ENCODE assay signal across 9 mouse cellular contexts in the genomic region with DNA sequence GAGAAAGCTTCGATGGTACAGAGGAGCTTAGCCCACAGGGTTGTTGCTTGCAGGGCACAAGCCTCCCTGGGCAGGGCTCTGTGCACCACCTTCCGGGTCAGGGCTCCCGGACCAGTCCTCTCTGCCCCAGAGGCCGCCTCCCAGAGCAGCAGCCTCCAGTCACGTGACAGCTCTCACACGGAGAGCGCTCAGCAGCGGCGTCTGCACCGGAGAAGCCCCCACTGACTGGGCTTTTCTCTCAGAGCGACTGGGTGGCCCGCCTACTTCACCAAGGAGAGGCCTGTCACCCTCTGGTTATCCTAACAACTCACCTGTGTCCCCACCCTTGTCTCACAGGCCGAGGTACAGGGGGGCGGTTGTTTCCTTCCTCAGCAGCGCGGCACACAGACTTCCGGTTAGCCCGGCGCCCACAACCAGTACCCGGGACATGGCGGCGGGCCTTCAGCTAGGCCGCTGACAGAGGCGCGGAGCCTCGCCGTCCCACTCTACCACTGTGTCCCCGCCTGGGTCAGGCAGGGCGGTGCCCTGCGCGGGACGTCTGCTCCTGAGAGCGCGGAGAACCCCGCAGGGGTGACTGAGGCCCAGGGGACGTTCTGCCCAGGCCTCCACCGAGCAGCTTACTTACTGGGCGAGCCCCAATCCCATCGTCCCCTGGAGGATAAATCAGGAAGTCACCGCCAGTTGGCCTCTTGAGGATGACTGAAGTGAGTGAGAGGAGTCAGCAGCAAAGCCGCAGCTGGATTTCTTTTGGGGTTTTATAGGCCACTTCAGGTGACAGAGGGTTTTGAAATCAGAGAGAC. TPM values are rescaled to one million over a fixed set of nuclear protein-coding genes. Genes with fewer than 3 reads are reported as not detected.
DNase-seq lines count a peak whose midpoint lies in the region; ATAC-seq and TF ChIP-seq lines count a peak whose summit lies in the region.
"Not testable (repeated sequence)": the region's sequence is repeated elsewhere in the genome, so short reads cannot be mapped to it uniquely, and the experiment has no call there.
"Had no signal": no experiment of that assay in that cellular context is flagged by ENCODE, and none has a peak within 500 bp of the region (broad histone marks: within the 10 kb centered on the region; RNA-seq: fewer than 3 reads in every experiment).

Gene Lipo3 (minus strand): TSS at position 665 of the 800 bp plus-strand sequence.

- H3K9me3 ChIP-seq in hindbrain, embryonic 12.5 days (replicated peaks); lung, embryonic 14.5 days (ENCODE audit: low read depth, low read length): not testable (repeated sequence)

- peak within 1 kb of the TSS; percentile 39 for H3K4me2 ChIP-seq in hindbrain, embryonic 12.5 days (replicated peaks)
- H3K4me2 ChIP-seq in lung, embryonic 14.5 days: peak within 1 kb of the TSS; percentile 39; the same call in 1 of the 2 replicates

- not testable (repeated sequence) for H3K27me3 ChIP-seq in hindbrain, embryonic 12.5 days; lung, embryonic 14.5 days (ENCODE audit: insufficient read depth, low read length)

- DNase-seq in Muller cell, postnatal 12 days (ENCODE audit: inconsistent ontology term): peak; percentile 0
- peak; percentile 53 to 69 for DNase-seq in cerebellum, postnatal 25 days
- DNase-seq in gastrocnemius, adult 18-20 months (ENCODE audit: low spot score): peak; percentile 11
- DNase-seq in layer of hippocampus, adult 9-11 months: peak; percentile 19
- not testable (repeated sequence) for DNase-seq in lung, embryonic 14.5 days; thymus, postnatal 0 days (ENCODE audit: low spot score)

- ATAC-seq in hindbrain, embryonic 12.5 days (ENCODE audit: low FRiP score): peak; percentile 96
- peak; percentile 88; the same call in 1 of the 2 replicates for ATAC-seq in lung, embryonic 14.5 days (ENCODE audit: insufficient read depth)
- peak; percentile 66 for ATAC-seq in neutrophil, adult 5-6 weeks (ENCODE audit: extremely low read depth, insufficient number of reproducible peaks, low FRiP score, poor library complexity, severe bottlenecking)

- H3K27ac ChIP-seq in hindbrain, embryonic 12.5 days; lung, embryonic 14.5 days (ENCODE audit: low read depth): not testable (repeated sequence)

- not testable (repeated sequence) for H3K9ac ChIP-seq in hindbrain, embryonic 12.5 days; lung, embryonic 14.5 days

- TF ChIP-seq CTCF in lung, embryonic 14.5 days (IDR thresholded peaks at IDR 0.05; ENCODE audit: low read depth): not testable (repeated sequence)

- 30% methylated on average over 14 of the region's 41 CpGs for WGBS in hindbrain, embryonic 12.5 days
- 31% methylated on average over 12 of the region's 41 CpGs for WGBS in lung, embryonic 14.5 days

- H3K4me3 ChIP-seq in hindbrain, embryonic 12.5 days: 0 out of 2 replicates have a peak within 1 kb of the TSS, but pooled peaks have one; percentile 12
- not testable (repeated sequence) for H3K4me3 ChIP-seq in lung, embryonic 14.5 days (ENCODE audit: low read depth, low read length)

- not testable (repeated sequence) for H3K4me1 ChIP-seq in hindbrain, embryonic 12.5 days; lung, embryonic 14.5 days (ENCODE audit: insufficient read depth)

- not testable (repeated sequence) for H3K36me3 ChIP-seq in hindbrain, embryonic 12.5 days; lung, embryonic 14.5 days (ENCODE audit: insufficient read depth)

RNA-seq across cellular contexts. Expression of gene Lipo3, which starts in this region (rescaled TPM):
- 1 to 10 TPM; 5.4 to 6.1 TPM for total RNA-seq in gastrocnemius, adult 18-20 months (2021)
- 13.4 and 13.8 TPM in 2 replicates for polyA plus RNA-seq in hindbrain, embryonic 12.5 days (2016; fragmentation: Nextera tagmentation; extraction: Ambion mirVana)
- polyA plus RNA-seq in lung, embryonic 14.5 days (2014; fragmentation: Nextera tagmentation; extraction: Ambion mirVana): 18.0 and 18.7 TPM in 2 replicates
- total RNA-seq in neutrophil, adult 5-6 weeks (2017): 2.6 and 3.4 TPM in 2 replicates
- polyA plus RNA-seq in thymus, postnatal 0 days (2015; fragmentation: Nextera tagmentation; extraction: Ambion mirVana): 16.5 TPM in 2 replicates
- polyA plus RNA-seq: G1E had no signal
